In genomic region chr5:89536018-89536417, GRCm38 (mm10) we compare ENCODE assay signal across 35 mouse cellular contexts. TPM values are rescaled to one million over a fixed set of nuclear protein-coding genes. Genes with fewer than 3 reads are reported as not detected.
"Had no signal": no experiment of that assay in that cellular context is flagged by ENCODE, and none has a peak within 500 bp of the region (broad histone marks: within the 10 kb centered on the region; RNA-seq: fewer than 3 reads in every experiment).

No protein-coding gene starts in this region.

- H3K27me3 ChIP-seq: embryonic facial prominence, embryonic 12.5 days; embryonic facial prominence, embryonic 13.5 days; embryonic facial prominence, embryonic 15.5 days; forebrain, embryonic 12.5 days; forebrain, embryonic 13.5 days; forebrain, embryonic 15.5 days had no signal

- H3K4me2 ChIP-seq: embryonic facial prominence, embryonic 12.5 days; embryonic facial prominence, embryonic 13.5 days; embryonic facial prominence, embryonic 15.5 days; forebrain, embryonic 12.5 days; forebrain, embryonic 13.5 days; forebrain, embryonic 15.5 days had no signal

- H3K4me3 ChIP-seq: embryonic facial prominence, embryonic 10.5 days; embryonic facial prominence, embryonic 12.5 days; embryonic facial prominence, embryonic 13.5 days; embryonic facial prominence, embryonic 15.5 days; erythroblast, embryonic 14.5 days; forebrain, embryonic 10.5 days; forebrain, embryonic 12.5 days; forebrain, embryonic 13.5 days; forebrain, embryonic 15.5 days; gastrocnemius, adult 2 months; heart, adult 2 months had no signal

- DNase-seq: cerebellum, adult 8-10 months; cerebellum, adult 9-10 months; cerebellum, adult 9-11 months; cerebellum, postnatal 10 days; cerebellum, postnatal 14 days; cerebellum, postnatal 25 days; cerebellum, postnatal 36 days; embryo, embryonic 11 days; forebrain, postnatal 0 days; gastrocnemius, adult 2 months; gastrocnemius, postnatal 10 days; gastrocnemius, postnatal 14 days; gastrocnemius, postnatal 25 days; gastrocnemius, postnatal 36 days; heart, adult 11 months; heart, adult 18-20 months; heart, adult 2 months had no signal

- H3K36me3 ChIP-seq: embryonic facial prominence, embryonic 10.5 days; embryonic facial prominence, embryonic 12.5 days; embryonic facial prominence, embryonic 13.5 days; embryonic facial prominence, embryonic 15.5 days; forebrain, embryonic 10.5 days; forebrain, embryonic 12.5 days; forebrain, embryonic 15.5 days had no signal

- H3K9ac ChIP-seq: embryonic facial prominence, embryonic 12.5 days; embryonic facial prominence, embryonic 13.5 days; embryonic facial prominence, embryonic 15.5 days; forebrain, embryonic 12.5 days; forebrain, embryonic 13.5 days; forebrain, embryonic 15.5 days; forebrain, postnatal 0 days had no signal

- H3K27ac ChIP-seq: embryonic facial prominence, embryonic 10.5 days; embryonic facial prominence, embryonic 12.5 days; embryonic facial prominence, embryonic 13.5 days; embryonic facial prominence, embryonic 15.5 days; forebrain, embryonic 10.5 days; forebrain, embryonic 12.5 days; forebrain, embryonic 13.5 days; forebrain, embryonic 15.5 days; gastrocnemius, adult 2 months; heart, adult 2 months had no signal

- H3K4me1 ChIP-seq: embryonic facial prominence, embryonic 10.5 days; embryonic facial prominence, embryonic 12.5 days; embryonic facial prominence, embryonic 13.5 days; embryonic facial prominence, embryonic 15.5 days; forebrain, embryonic 12.5 days; forebrain, embryonic 13.5 days; forebrain, embryonic 15.5 days had no signal

- H3K9me3 ChIP-seq: embryonic facial prominence, embryonic 10.5 days; embryonic facial prominence, embryonic 12.5 days; embryonic facial prominence, embryonic 13.5 days; embryonic facial prominence, embryonic 15.5 days; forebrain, embryonic 10.5 days; forebrain, embryonic 12.5 days; forebrain, embryonic 13.5 days; forebrain, embryonic 15.5 days had no signal

- ATAC-seq: forebrain, embryonic 13.5 days; forebrain, embryonic 14.5 days; forebrain, embryonic 15.5 days; forebrain, embryonic 16.5 days; forebrain, postnatal 0 days had no signal

RNA-seq across cellular contexts. Expression of gene Npffr2, which starts 8.8 kb away (rescaled TPM):
- total RNA-seq: gastrocnemius, adult 18-20 months; gastrocnemius, adult 2 months; gastrocnemius, adult 8-10 months; gastrocnemius, postnatal 10 days; gastrocnemius, postnatal 14 days; gastrocnemius, postnatal 25 days; gastrocnemius, postnatal 36 days; gastrocnemius, postnatal 4 days; granulocyte monocyte progenitor cell, adult 5-6 weeks; heart, adult 2 months; heart, adult 8-10 months had no signal
- polyA plus RNA-seq: cortical plate, adult 2 months; embryonic facial prominence, embryonic 13.5 days; embryonic facial prominence, embryonic 15.5 days; erythroblast, embryonic 14.5 days; forebrain, embryonic 13.5 days; forebrain, embryonic 15.5 days; forebrain, embryonic 16.5 days; gonadal fat pad, adult 2 months; heart, adult 2 months had no signal
